Mouse (Mus musculus): ENCODE measurements around the gene Tmem253. TPM values are rescaled to one million over a fixed set of nuclear protein-coding genes. Genes with fewer than 3 reads are reported as not detected.

Gene Tmem253
- total RNA-seq, 2 experiments from 2014 or later: 0.34 to 1.4 TPM

DNA sequence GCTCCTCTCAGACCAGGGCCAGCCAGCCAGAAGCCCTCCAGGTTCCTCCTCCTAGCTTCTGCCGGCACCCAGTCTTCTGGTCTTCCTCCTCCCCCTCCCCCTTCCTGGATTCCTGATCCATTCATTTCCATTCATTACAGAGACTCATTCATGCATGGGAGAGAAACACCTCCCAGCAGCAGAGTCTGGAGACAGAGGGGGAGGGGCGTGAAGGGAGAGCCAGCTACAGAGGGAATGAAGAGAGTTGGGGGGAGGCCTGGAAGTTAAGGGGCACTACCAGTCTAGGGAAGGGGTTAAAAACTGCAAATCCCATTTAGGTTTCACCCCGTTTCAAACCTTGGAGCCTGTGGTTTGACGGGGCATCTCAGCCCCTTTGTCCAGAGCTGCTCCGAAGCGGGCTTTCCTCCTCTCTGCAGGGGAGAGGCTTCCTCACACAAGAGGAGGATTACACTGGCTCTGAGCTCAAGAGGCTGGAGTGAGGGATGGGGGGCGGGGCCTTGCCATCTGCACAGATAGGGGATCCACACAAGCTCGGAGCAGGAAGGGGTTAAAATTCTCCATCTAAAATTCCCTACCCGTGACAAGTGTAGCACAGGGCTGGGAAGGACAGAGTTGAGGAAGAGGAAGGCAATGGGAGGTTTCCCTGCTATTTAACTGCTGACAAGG lies 4.9 kb upstream of the Tmem253 start:
- no peak for TF ChIP-seq CTCF (conservative IDR thresholded peaks at IDR 0.05)
- peak overlapping the region; percentile 81 for H3K27ac ChIP-seq
- H3K4me3 ChIP-seq: no peak overlapping the region; the same call in 1 of the 2 replicates
- DNase-seq (ENCODE audit: low spot score in 2 of 2): no peak

DNA sequence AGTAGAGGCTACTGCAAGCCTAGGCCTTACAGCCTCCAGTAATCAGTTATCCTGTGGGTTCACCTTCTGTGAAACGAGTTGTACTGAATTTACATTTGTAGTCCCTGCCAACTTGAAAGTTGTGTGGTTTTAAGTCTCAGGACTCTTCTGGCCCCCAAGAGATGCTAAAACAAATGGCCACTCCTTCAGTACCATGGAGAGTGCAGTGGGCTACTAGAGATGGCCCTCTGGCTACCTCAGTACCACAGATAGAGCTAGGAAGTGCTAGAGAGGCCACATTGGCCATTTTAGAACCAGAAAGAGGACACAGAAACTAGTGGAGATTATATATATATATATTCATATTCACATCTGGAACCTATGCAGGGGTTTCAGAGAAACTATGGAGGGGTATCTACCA lies 3.8 kb upstream of the Tmem253 start:
- DNase-seq (ENCODE audit: low spot score in 2 of 2): no peak
- H3K27ac ChIP-seq: peak overlapping the region; percentile 81; the same call in 1 of the 2 replicates
- no peak overlapping the region for H3K4me3 ChIP-seq
- TF ChIP-seq CTCF (conservative IDR thresholded peaks at IDR 0.05): no peak

DNA sequence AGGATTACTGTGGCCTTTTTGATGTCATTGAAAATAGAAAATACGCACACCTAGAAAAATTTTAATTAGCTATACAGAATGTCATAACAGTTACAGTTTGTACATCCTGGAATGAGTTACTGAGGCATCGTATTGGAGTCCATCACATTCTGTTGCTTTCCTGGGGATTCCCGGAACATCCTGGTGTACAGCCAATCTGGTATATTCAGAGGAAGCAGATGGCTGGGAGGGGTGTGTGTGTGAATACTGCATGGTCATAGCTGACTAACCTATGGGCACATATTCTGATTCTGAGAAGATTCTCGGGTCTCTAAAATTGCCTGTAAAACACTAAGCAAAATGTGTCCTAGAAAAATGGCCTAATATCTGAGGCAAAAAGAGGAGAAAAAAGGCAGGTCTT lies 3.4 kb upstream of the Tmem253 start:
- DNase-seq (ENCODE audit: low spot score in 2 of 2): peak in 1 of 2 experiments; percentile 59
- Histone ChIP-seq H3K4me3 (no peak overlapping the region), H3K27ac (peak overlapping the region; percentile 81)
- TF ChIP-seq CTCF (conservative IDR thresholded peaks at IDR 0.05): no peak

DNA sequence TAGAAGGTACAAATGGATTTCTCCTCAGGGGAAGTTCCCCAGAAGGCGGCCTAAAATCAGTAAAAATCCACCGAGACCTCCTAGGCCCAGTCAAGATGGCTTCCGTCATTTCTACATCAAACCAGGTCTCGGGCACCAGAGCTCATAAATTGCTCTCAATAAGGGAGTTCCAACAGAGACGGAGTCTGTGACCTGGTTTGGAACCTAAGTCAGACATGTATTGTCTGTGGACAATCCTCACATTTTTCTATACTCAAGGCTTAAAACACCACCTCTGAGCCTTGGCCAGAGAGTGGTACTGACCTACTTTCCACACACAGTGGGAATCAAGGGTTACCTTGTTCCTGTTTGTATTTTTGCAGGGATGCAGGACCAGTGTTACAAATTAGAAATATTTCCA lies 2.9 kb upstream of the Tmem253 start:
- no peak for DNase-seq (ENCODE audit: low spot score in 2 of 2)
- Histone ChIP-seq H3K4me3 (peak overlapping the region; percentile 4; the same call in 1 of the 2 replicates), H3K27ac (peak overlapping the region; percentile 81)
- no peak for TF ChIP-seq CTCF (conservative IDR thresholded peaks at IDR 0.05)

DNA sequence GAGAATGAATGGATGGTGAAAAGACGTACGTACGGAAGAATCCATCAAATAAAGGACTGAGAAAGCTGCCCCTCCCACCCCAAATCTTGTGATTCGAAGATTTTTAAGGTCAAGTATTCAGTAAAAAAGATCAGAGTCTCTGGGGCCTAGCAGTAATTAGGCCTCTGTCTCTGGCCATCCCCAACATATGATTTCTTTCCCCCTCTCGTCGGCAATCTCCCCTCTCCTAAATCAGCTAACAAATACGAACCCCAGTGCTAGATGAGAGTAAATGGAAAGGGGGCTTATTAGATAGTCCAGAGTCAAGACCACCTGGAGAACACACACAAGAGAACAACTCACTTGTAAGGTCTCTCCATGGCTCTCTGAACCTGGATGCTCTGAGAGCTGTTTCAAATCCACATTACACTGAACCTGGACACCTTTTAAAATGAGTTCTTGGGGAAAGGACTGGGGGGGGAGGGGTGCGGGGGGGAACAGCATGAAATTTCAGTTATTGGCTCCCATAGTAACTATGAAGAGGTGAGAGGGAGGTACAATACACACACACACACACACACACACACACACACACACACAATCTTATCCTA lies 2.3 kb upstream of the Tmem253 start:
- Histone ChIP-seq H3K4me3 (no peak overlapping the region), H3K27ac (peak overlapping the region; percentile 84)
- no peak for TF ChIP-seq CTCF (conservative IDR thresholded peaks at IDR 0.05)
- DNase-seq (ENCODE audit: low spot score in 2 of 2): no peak

DNA sequence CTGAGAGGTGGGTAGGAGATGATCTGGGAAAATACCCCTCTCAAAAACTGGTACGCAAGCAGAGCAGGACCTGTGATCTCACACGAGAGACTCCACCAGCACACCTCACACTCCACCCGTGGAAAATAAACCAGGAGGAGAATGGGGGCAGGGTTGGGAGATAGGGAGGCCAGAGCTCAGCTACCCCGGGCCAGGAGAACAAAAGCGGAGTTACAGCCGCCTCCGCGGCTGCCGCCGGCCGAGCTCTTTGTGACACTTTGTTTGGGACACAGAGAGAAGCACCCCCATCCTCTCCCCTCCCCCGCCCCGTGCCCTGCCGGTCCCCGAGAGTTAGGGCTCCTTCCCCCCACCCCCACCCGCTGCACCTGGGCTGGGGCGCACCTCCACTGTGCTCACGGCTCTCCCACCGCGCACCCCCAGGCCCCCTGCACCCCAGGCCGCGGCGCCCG lies 1.7 kb upstream of the Tmem253 start:
- no peak for DNase-seq (ENCODE audit: low spot score in 2 of 2)
- H3K27ac ChIP-seq: peak overlapping the region; percentile 84
- no peak for TF ChIP-seq CTCF (conservative IDR thresholded peaks at IDR 0.05)
- peak overlapping the region; percentile 51 for H3K4me3 ChIP-seq

DNA sequence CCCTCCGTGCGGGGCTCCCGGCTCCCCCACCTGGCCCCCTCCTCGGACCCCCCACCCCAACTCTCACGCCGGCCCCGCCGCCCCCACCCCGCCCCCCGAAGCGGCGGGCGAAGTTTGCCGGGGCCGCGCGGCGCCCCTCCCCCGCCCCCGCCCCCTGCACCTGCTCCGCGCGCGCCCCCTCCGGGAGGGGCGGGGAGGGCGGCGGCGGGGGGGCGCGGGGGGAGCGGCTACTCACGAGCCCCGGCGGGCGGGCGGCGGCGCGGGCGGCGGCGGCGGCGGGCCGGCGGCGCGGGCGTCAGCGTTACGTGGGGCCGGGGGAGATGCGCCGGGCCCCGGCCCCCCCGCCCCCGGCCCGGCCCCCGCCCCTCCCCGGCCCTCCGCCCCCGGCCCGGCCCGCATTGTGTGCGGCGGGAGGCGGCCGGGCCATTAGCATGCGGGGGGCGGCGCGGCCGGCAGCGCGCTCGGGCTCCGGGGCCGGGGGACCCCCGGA lies 1.1 kb upstream of the Tmem253 start:
- TF ChIP-seq CTCF (conservative IDR thresholded peaks at IDR 0.05): no peak
- Histone ChIP-seq H3K27ac (peak overlapping the region; percentile 92), H3K4me3 (peak overlapping the region; percentile 69)
- DNase-seq (ENCODE audit: low spot score in 2 of 2): no peak

DNA sequence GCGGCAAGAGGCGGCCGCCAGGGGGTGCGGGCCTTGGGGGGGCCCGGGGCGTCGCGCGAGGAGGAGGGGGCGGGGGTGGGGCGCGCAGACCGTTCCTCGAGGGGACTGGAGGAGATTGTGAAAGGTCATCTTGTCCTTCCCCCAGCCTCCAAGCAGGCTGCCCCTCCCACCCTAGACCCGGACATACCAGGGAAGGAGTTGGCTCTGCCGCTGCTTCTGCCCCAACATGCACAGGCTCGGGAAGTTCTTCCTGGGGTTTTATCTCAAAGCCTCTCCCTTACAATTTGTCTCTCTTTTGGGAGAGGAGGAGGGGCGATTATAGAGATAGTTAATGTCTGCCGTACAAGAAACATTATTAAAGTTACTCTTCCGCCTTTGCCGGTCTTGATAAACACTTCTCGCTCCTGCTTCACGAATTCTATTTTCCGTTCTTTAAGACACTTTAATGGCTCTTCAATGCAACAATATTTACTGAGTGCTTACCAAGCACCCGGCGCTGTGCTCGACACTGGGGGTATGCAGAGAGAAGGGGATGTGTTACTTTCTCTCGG lies 622 bp upstream of the Tmem253 start:
- Histone ChIP-seq H3K4me3 (peak overlapping the region; percentile 69), H3K27ac (peak overlapping the region; percentile 92)
- peak in 1 of 2 experiments; percentile 43 for DNase-seq (ENCODE audit: low spot score in 2 of 2)
- peak; percentile 29 for TF ChIP-seq CTCF (conservative IDR thresholded peaks at IDR 0.05)

DNA sequence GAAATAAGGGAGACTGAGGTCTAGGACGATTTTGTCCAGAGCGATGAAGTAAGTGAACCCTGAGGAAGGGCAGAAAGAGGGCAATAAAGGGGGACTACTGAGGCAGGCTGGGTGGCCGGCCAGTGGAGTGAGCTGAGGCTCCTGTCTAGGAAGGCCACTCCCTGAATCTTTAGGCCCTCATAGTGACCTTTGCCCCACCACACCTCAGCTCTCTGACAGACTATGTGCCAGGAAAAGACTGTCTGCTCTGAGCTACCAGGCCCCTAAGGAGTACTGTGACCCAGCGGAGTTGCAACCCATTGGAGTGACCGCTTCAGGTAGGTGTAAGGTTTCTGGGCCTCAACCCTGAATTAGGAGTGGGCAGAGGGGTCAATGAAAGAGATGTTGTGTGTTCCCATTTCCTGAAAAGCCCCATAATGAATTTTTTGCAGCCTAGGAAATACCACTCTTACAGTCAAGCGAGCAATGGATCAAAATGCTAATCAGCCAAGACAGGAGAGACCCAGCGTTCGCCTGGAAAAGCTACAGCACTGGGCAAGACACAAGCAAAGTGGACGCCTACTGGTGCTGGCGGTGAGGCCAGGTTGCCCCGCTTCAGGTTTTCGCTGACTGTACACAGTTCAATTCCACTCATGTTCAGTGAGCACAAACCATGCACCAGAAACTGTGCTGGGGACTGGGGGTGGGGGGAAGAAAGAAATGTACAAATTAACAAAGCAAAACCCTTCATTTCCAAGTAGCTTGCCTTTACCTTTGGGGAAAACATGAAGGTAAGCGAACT lies 1.4 kb downstream of the Tmem253 start:
- no peak for DNase-seq (ENCODE audit: low spot score in 2 of 2)
- Histone ChIP-seq H3K4me3 (no peak overlapping the region), H3K27ac (peak overlapping the region; percentile 92; the same call in 1 of the 2 replicates)
- no peak for TF ChIP-seq CTCF (conservative IDR thresholded peaks at IDR 0.05)

DNA sequence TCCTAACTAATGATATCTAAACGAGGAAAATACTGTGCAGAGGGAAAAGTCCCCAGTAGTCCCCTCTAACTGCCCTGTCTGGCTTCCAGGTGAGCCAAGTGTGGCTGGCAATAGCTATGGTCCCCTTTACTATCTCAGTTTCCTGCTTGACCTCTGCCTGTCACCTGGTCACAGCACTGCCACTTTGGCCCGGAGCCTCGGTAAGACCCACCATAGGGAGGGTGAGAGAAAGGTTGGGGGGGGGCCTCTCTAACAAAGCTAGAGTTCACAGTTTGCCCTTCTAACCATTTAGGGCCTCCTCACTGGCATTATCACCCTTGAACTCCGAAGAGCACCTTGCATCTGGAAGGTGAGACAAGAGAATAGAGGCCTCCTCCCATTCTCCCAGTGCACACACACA lies 2.2 kb downstream of the Tmem253 start:
- no peak for DNase-seq (ENCODE audit: low spot score in 2 of 2)
- Histone ChIP-seq H3K27ac (no peak overlapping the region), H3K4me3 (no peak overlapping the region)
- TF ChIP-seq CTCF (conservative IDR thresholded peaks at IDR 0.05): no peak

DNA sequence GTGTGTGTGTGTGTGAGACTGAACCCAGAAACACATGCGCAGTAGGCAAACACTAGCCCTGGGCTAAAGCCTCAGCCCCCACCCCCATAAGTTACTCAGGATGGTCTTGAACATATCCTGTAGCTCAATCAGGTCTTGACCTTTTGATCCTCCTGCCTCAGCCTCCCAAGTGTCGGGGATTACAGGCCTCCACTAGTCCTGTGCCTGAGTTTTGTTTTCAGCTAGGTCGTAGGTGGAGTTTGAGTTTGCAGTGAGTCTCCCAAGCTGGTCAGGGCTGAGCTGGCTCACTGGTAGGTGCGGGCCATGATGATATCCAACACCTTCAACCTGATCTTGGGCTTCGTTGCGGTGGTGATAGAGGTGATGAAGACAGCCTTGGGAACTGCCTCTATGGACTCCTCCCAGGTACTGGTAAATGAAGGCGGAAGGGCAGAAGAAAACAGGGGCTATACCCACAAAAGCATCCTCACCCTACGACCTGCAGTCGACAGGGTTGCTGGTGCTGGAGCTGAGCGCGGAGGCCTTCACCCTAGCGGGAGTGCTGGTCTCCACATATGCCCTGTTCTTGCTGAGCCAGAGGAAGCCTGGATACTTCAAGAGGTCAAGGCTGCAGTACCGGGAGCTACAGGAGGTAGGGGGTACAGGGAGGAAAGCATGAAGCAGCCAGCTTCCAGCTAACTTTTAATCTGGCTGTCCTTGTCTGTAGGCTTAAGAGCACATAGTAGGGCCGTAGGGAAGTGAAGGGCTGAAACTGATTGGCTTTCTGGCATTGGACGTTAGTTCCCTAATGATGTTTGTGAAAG lies 3.0 kb downstream of the Tmem253 start:
- Histone ChIP-seq H3K4me3 (peak overlapping the region; percentile 90), H3K27ac (peak overlapping the region; percentile 99)
- no peak for DNase-seq (ENCODE audit: low spot score in 2 of 2)
- no peak for TF ChIP-seq CTCF (conservative IDR thresholded peaks at IDR 0.05)

DNA sequence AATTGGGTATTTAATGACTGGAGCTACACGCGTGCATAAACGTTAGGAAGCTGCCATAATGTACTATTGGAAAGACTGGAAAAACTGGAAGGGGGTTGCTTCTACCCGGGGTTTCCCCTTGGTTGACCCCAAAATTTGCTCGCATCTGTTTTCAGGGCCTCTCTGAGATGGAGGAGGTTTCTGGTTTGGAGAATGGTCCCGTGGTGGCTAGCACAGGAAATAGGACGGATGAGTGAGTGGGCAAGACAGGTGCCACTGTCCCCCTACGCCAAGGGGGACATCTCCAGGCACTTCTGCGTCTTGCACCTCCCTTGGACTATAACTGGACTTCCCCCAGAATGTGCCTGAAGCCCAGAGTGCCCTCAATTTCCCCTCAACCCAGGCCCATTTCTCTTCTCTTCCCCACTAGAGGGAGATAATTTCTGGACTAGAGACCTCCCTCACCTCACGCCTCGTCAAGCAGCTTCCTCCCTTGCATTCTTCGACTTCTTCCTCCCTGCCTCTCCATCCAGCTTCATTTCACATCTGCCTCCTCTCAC lies 3.7 kb downstream of the Tmem253 start:
- TF ChIP-seq CTCF (conservative IDR thresholded peaks at IDR 0.05): peak; percentile 75
- DNase-seq (ENCODE audit: low spot score in 2 of 2): no peak
- peak overlapping the region; percentile 90 for H3K4me3 ChIP-seq
- H3K27ac ChIP-seq: peak overlapping the region; percentile 99
